21 mouse cellular contexts compared by ENCODE assay signal in the genomic region with DNA sequence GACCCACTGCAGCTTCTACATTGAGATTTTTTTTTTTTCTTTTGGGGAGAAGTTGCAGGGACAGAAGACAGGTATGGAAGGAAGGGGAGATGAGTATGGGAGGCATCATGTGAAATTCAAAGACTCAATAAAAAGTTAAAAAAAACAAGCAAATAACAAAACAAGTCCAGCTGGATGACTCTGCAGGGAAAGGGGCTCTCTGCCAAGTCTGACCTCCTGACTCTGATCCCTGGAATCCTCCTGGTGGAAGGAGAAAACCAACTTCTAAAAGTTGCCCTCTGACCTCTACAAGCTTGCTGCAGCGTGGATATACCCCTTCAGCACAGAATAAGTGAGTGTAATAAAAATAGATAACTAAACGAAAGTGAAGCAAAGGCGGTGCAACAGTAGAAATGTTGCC.
"Had no signal": no experiment of that assay in that cellular context is flagged by ENCODE, and none has a peak within 500 bp of the region (broad histone marks: within the 10 kb centered on the region; RNA-seq: fewer than 3 reads in every experiment).

No protein-coding gene starts in this region.

- H3K36me3 ChIP-seq: lung, embryonic 15.5 days; midbrain, embryonic 10.5 days; midbrain, embryonic 13.5 days had no signal

- DNase-seq: kidney, postnatal 25 days; layer of hippocampus, adult 9-11 months; lung, adult 18-20 months; lung, postnatal 10 days; lung, postnatal 36 days; right cerebral cortex, postnatal 14 days; right cerebral cortex, postnatal 4 days; thymus, adult 2 months; thymus, postnatal 14 days; thymus, postnatal 4 days had no signal

- H3K9me3 ChIP-seq: lung, embryonic 15.5 days; megakaryocyte, embryonic 14.5 days; midbrain, embryonic 10.5 days had no signal

- H3K4me2 ChIP-seq: liver, embryonic 11.5 days; lung, embryonic 15.5 days; midbrain, embryonic 13.5 days had no signal

- H3K27me3 ChIP-seq: lung, embryonic 15.5 days; megakaryocyte, embryonic 14.5 days; midbrain, embryonic 13.5 days had no signal

- H3K4me1 ChIP-seq: lung, embryonic 15.5 days; midbrain, embryonic 13.5 days had no signal

- H3K9ac ChIP-seq: liver, embryonic 14.5 days; lung, embryonic 15.5 days; midbrain, embryonic 13.5 days had no signal

- H3K4me3 ChIP-seq: layer of hippocampus, adult 2 months; left cerebral cortex, adult 2 months; lung, embryonic 15.5 days; midbrain, embryonic 10.5 days; midbrain, embryonic 13.5 days had no signal

- ATAC-seq: midbrain, embryonic 13.5 days; midbrain, embryonic 16.5 days had no signal

- H3K27ac ChIP-seq: kidney, postnatal 0 days; layer of hippocampus, adult 2 months; left cerebral cortex, adult 2 months; liver, embryonic 14.5 days; lung, embryonic 15.5 days; midbrain, embryonic 10.5 days; midbrain, embryonic 13.5 days; stomach, postnatal 0 days had no signal
